Mouse (Mus musculus) right cerebral cortex, postnatal 4 days (tissue): ENCODE results near the gene Zfp872.
"Not testable (repeated sequence)": the region's sequence is repeated elsewhere in the genome, so short reads cannot be mapped to it uniquely, and the experiment has no call there.

ENCODE experiments used
- DNase-seq: peaks from one replicate; pipeline ENCODE4 v3.0.0-alpha.2; 2022

The Zfp872 gene

DNA sequence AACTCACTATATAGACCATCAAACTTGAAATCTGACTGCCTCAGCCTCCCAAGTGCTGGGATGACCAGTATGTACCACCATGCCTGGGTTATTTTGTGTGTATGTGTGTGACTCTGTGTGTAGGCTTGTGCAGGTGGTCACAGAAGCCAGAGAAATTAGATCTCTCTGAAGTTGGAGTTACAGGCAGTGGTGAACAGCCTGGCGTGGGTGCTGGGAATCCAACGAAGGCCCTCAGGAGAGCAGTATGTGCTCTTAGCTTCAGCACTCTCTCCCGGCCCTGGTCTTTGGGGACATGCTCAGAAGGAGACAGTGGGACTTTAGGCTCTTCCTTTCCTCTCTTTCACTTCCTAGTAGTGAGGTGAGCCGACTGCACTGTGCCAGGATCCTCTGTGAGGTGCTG lies 15.6 kb upstream of the Zfp872 start:
- no peak for DNase-seq

DNA sequence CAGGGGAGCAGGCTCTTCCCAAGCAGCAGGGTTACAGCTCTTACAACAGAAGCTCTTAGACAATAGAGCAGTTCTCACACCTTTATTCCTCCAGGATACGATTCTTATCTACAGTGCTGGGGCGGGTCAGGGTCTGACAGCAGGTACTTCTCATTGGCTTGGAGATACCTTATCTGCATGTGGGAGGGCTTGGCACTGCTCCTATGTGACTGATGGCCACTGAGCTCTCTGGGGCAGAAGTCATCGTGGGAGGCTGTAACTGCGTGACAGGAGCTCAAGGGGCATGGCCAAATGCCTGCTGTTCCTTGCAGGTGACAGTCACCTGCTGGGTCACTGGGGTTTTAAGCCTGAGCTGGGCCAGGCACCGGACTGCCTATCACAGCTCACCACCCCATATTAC lies 8.5 kb downstream of the Zfp872 start:
- DNase-seq, result no peak

DNA sequence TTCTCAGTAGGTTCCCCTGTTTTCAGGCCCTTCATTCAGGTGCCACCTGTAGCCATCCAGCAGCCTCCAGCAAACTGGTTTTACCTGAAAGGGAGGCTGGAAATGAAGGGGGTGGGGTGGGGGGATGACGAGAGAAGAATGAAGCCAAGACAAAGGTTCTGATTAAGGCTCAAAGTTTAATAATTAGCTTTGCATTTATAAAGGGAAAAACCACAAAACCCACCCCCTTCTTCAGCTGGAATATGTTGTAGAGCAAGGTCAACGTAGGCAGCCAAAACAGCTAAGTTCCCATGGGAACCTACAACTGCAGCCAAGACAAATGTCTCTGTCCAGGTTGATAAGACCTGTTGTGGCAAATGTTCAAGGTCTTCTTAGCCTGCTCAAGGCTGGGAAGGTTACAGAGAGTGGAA lies 25.9 kb downstream of the Zfp872 start:
- no peak for DNase-seq

DNA sequence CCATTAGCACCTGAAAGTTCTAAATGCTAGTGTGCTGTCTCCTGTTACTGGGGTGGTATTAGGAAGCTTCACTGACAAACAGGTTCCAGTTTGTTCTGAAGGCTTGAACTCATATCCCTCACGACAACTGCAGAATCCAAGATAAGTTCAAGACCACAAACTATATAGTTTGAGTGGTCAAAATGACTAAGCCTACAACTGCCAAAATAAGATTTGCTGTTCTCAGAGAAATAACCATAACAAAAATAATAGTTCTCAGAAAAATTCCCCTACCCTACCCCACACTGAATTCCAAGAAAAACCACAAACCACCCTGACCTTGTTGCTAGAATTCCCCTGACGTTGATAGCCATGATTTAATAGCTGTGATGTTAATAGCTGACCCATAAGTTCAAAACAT lies 26.7 kb downstream of the Zfp872 start:
- no peak for DNase-seq

DNA sequence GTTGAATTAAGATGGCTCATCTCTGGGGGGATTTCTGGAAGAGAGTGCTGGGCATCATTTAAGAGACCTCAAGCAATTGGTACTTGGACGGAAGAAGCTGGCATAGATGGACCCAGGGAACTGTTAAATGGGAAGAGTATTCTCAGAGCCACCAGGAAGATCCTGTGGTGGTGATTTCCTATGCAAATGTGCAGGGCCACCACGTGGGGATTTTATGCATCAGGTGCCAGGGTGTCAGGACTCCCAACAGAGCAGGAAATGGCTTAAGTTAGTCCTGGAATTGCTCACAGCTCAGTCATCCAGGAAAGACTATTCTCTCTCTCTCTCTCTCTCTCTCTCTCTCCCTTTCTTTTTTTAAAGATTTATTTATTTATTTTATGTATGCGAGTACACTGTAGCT lies 28.8 kb downstream of the Zfp872 start:
- DNase-seq, result no peak

DNA sequence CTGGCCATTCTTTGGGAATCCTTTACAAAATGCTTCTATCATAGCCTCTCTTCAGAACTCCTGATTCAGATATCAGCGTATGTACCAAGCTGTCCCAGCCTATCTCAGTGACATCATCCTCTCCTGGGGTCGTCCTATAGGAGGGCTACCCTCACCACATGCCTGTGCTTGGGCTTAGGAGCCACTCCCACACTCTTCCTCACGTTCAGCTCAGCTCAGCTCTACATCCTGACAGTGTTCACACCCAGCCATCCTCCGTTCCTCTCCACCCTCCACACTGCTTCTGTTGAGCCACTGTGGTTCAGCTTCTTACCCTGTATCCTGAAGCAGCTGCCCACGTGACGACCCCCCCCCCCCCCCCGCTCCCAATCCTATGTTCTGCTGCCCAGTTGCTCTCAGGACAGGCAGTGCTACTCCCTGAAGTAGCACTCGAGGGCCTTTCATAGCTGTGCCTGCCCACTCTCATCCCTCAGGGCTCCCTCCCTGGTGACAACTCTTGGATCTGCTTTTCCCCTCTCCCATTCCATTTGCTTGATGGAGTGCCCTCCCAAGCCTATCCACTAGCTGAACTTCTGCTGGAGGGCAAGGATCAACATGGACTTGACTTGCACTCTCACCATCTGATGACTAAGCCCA lies 30.1 kb downstream of the Zfp872 start:
- no peak for DNase-seq

DNA sequence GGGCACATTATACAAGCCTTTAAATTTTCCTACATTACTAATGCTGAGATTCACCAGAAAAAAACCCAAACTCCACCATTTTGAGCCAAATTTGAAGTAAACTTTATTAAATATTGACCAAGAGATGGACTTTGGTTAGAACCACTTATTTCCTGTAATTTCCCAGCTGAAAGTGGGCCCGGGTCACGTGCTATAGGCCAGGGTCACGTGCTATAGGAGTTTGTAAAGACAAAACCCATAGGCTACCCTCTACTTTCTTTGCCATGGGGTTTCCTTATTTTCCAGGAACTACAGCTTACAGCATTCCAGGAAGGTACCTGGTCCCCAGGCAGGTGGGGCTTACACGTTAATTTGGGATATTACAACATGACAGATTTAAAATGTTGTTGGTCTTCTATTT lies 36.2 kb downstream of the Zfp872 start:
- DNase-seq, result no peak

DNA sequence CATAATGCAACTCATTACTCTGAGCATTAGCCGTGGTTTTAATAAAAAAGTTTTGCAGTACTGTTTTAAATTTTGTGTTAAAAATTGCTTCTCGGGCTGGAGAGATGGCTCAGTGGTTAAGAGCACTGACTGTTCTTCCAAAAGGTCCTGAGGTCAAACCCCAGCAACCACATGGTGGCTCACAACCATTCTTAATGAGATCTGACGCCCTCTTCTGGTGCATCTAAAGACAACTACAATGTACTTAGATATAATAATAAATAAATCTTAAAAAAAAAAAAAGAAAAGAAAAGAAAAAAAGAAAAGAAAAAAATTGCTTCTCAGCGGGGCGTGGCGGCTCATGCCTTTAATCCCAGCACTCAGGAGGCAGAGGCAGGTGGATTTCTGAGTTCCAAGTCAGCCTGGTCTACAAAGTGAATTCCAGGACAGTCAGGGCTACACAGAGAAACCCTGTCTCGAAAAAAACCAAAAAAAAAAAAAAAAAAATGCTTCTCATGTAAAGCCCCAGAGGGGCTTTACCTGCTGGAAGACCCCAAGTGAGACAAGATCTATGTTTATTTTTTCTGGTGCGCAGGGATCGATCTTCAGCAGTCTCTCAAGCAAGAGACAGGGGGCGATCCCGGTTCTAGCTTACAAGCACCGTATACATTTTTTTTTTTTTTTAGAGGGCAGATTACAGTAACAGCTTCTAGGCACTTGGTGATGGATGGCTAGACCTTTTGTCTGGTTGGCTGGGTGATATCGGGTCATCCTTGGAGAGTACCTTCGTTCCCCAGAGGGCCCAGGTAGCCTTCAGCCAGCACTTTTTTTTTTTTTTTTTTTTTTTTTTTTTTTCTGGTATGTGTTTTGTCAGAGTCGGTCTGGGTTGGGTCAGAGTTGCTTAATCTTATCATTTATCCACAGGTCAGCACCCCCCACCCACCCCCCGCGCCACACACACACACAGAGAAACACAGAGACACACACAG lies 36.9 kb downstream of the Zfp872 start:
- peak; percentile 13 for DNase-seq

DNA sequence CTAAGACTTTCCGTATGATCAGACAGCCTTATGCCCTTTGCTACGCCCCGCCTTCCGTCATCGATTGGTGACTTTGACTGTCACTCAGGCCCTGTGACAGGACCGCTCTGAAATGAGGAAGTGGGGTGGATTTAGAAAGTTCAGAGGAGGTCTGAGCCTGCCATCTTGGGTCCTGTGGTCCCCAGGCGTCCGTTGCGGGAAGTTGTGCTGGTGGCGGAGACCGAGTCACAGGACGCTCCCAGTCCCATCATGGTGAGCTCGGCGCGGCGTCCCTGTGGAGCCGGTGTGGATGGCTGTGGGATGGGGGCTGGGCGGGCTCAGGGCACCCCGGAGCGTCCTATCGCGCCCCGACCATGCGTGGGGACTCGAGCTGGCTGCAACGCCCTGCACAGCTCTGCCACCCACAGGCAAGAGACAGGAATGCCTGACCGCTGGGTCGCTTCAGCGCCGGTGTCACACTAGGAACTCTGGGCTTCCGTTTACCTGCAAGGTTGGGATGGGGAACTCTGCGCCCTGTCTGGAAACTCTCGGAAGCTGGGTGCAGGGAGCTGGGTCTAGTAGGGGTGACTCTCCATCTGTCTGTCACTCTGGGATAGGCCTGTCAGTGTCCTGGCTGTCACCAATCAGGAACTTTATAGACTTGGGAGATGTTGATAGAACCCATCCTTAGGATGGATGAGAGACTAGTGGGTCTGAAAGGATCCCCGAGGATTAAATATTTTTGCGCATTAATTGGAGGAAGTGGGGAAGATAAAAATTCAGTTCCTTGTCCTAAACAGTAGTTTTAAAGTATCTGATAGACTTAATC lies 37.9 kb downstream of the Zfp872 start, which contains the start of gene Zfp809:
Gene Zfp809, plus strand, starts transcription at position 134 of the 808 bp plus-strand sequence.
- peak; percentile 99 for DNase-seq

DNA sequence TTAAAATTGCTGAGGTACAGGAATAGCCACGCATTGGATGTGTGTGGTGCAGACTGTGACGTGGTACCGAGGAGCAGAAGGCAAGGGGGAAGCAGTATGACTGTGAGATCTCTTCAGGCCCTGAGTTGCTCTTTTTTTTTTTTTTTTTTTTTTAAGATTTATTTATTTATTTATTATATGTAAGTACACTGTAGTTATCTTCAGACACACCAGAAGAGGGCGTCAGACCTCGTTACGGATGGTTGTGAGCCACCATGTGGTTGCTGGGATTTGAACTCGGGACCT lies 38.4 kb downstream of the Zfp872 start:
- DNase-seq, result not testable (repeated sequence)

DNA sequence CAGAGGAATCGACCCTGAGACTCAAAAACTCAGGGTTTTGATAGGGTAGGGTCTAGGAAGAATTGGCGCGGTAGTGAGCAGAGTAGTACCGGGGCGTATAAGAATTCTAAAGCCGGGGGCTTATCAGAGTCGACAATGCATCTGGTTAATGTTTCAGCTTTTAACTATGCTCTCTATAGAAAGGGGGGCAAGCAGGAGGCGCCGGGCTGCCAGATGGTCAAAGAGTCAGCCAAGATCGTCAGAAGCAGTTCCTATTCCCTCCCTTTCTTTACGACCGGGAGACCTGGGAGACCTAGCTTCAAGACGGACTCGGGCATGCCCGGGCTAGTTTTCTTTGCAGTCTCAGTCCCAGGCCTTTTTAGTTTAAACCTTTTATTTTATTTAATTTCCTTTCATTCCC lies 39.0 kb downstream of the Zfp872 start:
- no peak for DNase-seq

DNA sequence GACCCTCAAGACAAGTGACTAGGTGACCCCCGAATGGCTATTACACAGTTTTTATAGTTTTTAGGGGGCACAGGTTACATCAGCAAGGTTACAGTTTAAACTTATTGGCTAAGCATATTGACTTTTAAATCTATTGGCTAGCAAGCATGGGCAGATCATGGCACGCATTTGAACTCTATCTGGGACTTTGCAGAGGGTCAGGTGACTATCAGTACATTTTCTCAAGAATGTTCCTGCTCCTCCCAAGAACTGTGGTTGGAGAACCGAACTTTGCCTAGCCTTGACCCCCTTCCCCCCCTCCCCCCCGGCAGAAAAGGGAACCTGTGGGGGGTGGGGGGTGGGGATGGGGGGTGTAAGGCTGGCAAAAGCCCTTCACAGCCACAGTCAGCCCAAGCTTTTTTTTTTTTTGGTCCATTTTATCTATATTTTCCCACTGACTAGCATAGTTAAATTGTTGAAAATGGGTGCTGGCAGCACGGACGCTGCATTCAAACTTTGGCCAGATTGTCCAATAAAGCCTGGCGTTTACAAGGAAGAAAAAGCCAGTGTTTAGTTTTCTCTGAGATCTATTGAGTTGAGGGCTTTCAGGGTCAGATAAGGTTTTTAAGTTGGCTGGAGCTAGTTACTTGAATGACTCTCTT lies 41.6 kb downstream of the Zfp872 start:
- no peak for DNase-seq

DNA sequence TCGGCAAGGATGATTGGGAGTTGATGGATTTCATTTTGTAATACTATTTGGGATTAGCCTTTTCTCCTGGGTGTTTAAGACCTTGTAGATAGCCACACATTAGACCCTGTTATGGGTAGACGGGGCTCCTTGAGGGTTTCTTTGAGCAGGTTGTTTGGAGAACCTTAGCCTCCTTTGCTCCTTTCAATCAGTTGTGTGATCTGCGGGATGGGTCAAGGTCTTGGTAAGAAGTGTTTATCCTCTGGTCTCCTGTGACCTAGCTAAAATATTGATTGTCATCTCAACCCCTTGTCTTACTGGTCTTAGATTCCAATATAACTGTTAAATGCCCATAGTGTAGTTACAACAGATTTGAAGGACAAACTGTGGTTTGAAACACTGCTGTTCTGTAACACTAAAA lies 42.2 kb downstream of the Zfp872 start:
- DNase-seq, result no peak

DNA sequence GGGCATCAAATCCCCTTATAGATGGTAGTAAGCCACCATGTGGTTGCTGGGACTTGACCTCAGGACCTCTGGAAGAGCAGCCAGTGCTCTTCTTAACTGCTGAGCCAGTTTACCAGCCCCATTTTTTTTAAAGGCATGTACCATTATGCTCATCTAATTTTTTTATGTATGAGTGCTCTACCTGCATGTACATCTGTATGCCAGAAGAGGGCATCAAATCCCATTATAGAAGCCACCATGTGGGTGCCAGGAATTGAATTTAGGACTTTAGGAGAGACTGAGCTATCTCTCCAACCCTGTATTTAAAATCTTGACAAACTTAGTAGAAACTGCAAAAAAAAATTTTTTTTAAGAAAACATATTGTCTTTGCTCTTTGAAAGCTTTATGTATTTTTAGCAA lies 42.7 kb downstream of the Zfp872 start:
- DNase-seq, result no peak

DNA sequence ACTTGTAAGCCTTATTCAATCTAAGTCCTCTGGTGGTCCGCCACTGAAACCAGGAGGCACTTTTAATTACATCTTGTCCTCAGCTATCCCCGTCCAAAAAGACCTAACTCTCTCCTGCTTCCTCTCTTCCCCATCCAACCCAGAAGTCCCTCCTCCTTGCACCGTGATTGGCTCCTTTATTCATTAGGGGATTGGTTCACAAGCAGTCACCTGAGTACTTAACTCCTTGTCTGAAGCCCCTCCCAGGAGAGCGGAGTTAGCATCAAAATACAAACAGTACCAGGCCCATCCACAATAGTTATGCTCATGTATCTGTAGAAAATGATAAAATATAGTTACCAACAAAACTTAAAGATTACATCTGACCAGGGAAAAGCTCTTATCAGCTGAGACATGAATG lies 52.1 kb downstream of the Zfp872 start:
- no peak for DNase-seq

DNA sequence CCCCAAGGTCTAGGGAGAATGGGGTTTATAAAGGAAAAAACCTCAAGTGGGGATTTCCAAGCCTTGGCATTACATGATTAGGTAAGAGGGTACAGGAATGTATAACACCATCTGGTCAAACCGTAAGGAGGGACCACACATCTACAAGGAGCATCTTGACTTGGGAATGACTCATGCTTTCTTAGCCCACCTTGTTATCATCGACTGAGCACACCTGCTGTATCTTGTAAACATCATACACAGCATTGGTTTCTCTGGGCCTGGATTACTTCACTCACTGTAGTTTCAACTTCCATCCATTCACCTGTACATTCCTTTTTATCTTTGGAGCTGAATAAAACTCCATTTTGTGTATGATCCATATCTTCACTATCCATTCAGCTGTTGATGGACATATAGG lies 56.4 kb downstream of the Zfp872 start:
- DNase-seq, result no peak
